Mouse (Mus musculus): Measurements from ENCODE around the gene Fam216a. TPM values are rescaled to one million over a fixed set of nuclear protein-coding genes. Genes with fewer than 3 reads are reported as not detected.

Fam216a gene
- total and polyA plus RNA-seq, 3 experiments = 38.2 to 50.2 (median 41.4) TPM

- dilution Hi-C loops (cut with MboI; ENCODE audit: extremely low pct_ligation_motif_present, extremely low pct_unique_long_range_greater_than_20kb, low sequenced_read_pairs) (no loop called here), in situ Hi-C loops (cut with MboI; ENCODE audit: low pct_ligation_motif_present, low pct_unique_long_range_greater_than_20kb, low sequenced_read_pairs) (no loop called here)
- Histone ChIP-seq H3K9ac (ENCODE audit: insufficient read depth, low read depth) (no peak overlapping the region), H3K4me3 (replicated peaks in 1 of 3; ENCODE audit: low read depth in 2 of 3, low read length in 2 of 3, poor library complexity in 1 of 3) (no peak overlapping the region), H3K4me2 (ENCODE audit: insufficient read depth, low read depth, poor library complexity, severe bottlenecking) (no peak overlapping the region), H3K4me1 (ENCODE audit: control insufficient read depth in 1 of 2, insufficient read depth in 2 of 2) (peaks cover 0 to under 1% of the 10 kb centered on the region in 2 experiments; a peak in 1 of 4 replicates), H3K79me2 (replicated peaks; ENCODE audit: control insufficient read depth, extremely low read depth, insufficient read depth, poor library complexity, severe bottlenecking) (no peaks in the 10 kb centered on the region), H3K36me3 (replicated peaks in 1 of 2; ENCODE audit: control insufficient read depth in 1 of 2, insufficient read depth in 1 of 2, low read length in 1 of 2) (peaks cover 0 to 2% of the 10 kb centered on the region in 2 experiments), H3K27ac (ENCODE audit: insufficient read depth, low read depth) (no peak overlapping the region), H3K9me3 (replicated peaks; ENCODE audit: low read length) (no peaks in the 10 kb centered on the region), H3K27me3 (replicated peaks) (no peaks in the 10 kb centered on the region)
- TF ChIP-seq CHD2 (IDR thresholded peaks at IDR 0.05; ENCODE audit: low read length) = no peak
- no peak for TF ChIP-seq ZKSCAN1 (IDR thresholded peaks at IDR 0.05; ENCODE audit: borderline replicate concordance, low read depth, low read length)
- no peak for TF ChIP-seq ELF1 (IDR thresholded peaks at IDR 0.05; ENCODE audit: low read depth, low read length)
- no peak for TF ChIP-seq PAX5 (IDR thresholded peaks at IDR 0.05; ENCODE audit: low read length)
- TF ChIP-seq SIN3A (IDR thresholded peaks at IDR 0.05; ENCODE audit: low read length) = no peak
- TF ChIP-seq E2F4 (IDR thresholded peaks at IDR 0.05; ENCODE audit: insufficient replicate concordance, low read depth, low read length) = no peak
- TF ChIP-seq KAT2A (IDR thresholded peaks at IDR 0.05; ENCODE audit: insufficient replicate concordance, low read length) = no peak
- DNase-seq (ENCODE audit: extremely low read depth) = no peak
Observed at GRCm38 (mm10) chr5:122415465-122415864, 43.3 kb upstream of the Fam216a start.

- H3K27me3 ChIP-seq (replicated peaks) = no peaks in the 10 kb centered on the region
- no peaks in the 10 kb centered on the region for H3K4me1 ChIP-seq (ENCODE audit: control insufficient read depth in 1 of 2, insufficient read depth in 2 of 2)
- TF ChIP-seq IRF4 (IDR thresholded peaks at IDR 0.05; ENCODE audit: low read depth, low read length) (no peak), SMC3 (IDR thresholded peaks at IDR 0.05; ENCODE audit: low read depth, low read length) (no peak), CHD2 (IDR thresholded peaks at IDR 0.05; ENCODE audit: low read length) (no peak), POLR2A (IDR thresholded peaks at IDR 0.05; ENCODE audit: low read depth, low read length) (no peak), RAD21 (IDR thresholded peaks at IDR 0.05; ENCODE audit: low read depth, low read length) (no peak), MAX (IDR thresholded peaks at IDR 0.05; ENCODE audit: low read length) (no peak), NELFE (IDR thresholded peaks at IDR 0.05; ENCODE audit: low read depth, low read length) (no peak), CTCF (conservative IDR thresholded peaks at IDR 0.05 in 1 of 2, IDR thresholded peaks at IDR 0.05 in 1 of 2; ENCODE audit: low read depth in 2 of 2, low read length in 2 of 2) (no peak)
- H3K9me3 ChIP-seq (replicated peaks; ENCODE audit: low read length) = peaks cover 2% of the 10 kb centered on the region
- no peak overlapping the region for H3K27ac ChIP-seq (ENCODE audit: insufficient read depth, low read depth)
- H3K4me3 ChIP-seq (replicated peaks in 1 of 3; ENCODE audit: low read depth in 2 of 3, low read length in 2 of 3, poor library complexity in 1 of 3) = no peak overlapping the region
- no peak overlapping the region for H3K4me2 ChIP-seq (ENCODE audit: insufficient read depth, low read depth, poor library complexity, severe bottlenecking)
- DNase-seq (ENCODE audit: extremely low read depth) = no peak
- peaks cover 6 to 12% of the 10 kb centered on the region in 2 experiments for H3K36me3 ChIP-seq (replicated peaks in 1 of 2; ENCODE audit: control insufficient read depth in 1 of 2, insufficient read depth in 1 of 2, low read length in 1 of 2)
- no peak overlapping the region for H3K9ac ChIP-seq (ENCODE audit: insufficient read depth, low read depth)
- no peaks in the 10 kb centered on the region for H3K79me2 ChIP-seq (replicated peaks; ENCODE audit: control insufficient read depth, extremely low read depth, insufficient read depth, poor library complexity, severe bottlenecking)
- in situ Hi-C loops (cut with MboI; ENCODE audit: low pct_ligation_motif_present, low pct_unique_long_range_greater_than_20kb, low sequenced_read_pairs) (no loop called here), dilution Hi-C loops (cut with MboI; ENCODE audit: extremely low pct_ligation_motif_present, extremely low pct_unique_long_range_greater_than_20kb, low sequenced_read_pairs) (no loop called here)
Observed at GRCm38 (mm10) chr5:122414351-122414750, 42.2 kb upstream of the Fam216a start.

GRCm38 (mm10) chr5:122412826-122413225 lies 40.7 kb upstream of the Fam216a start:
- no peak overlapping the region for H3K4me2 ChIP-seq (ENCODE audit: insufficient read depth, low read depth, poor library complexity, severe bottlenecking)
- no peak overlapping the region for H3K4me3 ChIP-seq (replicated peaks in 1 of 3; ENCODE audit: low read depth in 2 of 3, low read length in 2 of 3, poor library complexity in 1 of 3)
- no peak for DNase-seq (ENCODE audit: extremely low read depth)
- TF ChIP-seq USF1 (IDR thresholded peaks at IDR 0.05; ENCODE audit: low read depth, low read length) (no peak), PAX5 (IDR thresholded peaks at IDR 0.05; ENCODE audit: low read length) (no peak), CHD1 (IDR thresholded peaks at IDR 0.05; ENCODE audit: low read depth, low read length) (no peak), SMC3 (IDR thresholded peaks at IDR 0.05; ENCODE audit: low read depth, low read length) (no peak)
- H3K9me3 ChIP-seq (replicated peaks; ENCODE audit: low read length) = peaks cover 2% of the 10 kb centered on the region
- no peaks in the 10 kb centered on the region for H3K4me1 ChIP-seq (ENCODE audit: control insufficient read depth in 1 of 2, insufficient read depth in 2 of 2)
- no peaks in the 10 kb centered on the region for H3K27me3 ChIP-seq (replicated peaks)
- in situ Hi-C loops (cut with MboI; ENCODE audit: low pct_ligation_motif_present, low pct_unique_long_range_greater_than_20kb, low sequenced_read_pairs) (no loop called here), dilution Hi-C loops (cut with MboI; ENCODE audit: extremely low pct_ligation_motif_present, extremely low pct_unique_long_range_greater_than_20kb, low sequenced_read_pairs) (no loop called here)
- H3K9ac ChIP-seq (ENCODE audit: insufficient read depth, low read depth) = no peak overlapping the region
- H3K36me3 ChIP-seq (replicated peaks in 1 of 2; ENCODE audit: control insufficient read depth in 1 of 2, insufficient read depth in 1 of 2, low read length in 1 of 2) = peaks cover 6 to 18% of the 10 kb centered on the region in 2 experiments
- H3K27ac ChIP-seq (ENCODE audit: insufficient read depth, low read depth) = no peak overlapping the region
- no peaks in the 10 kb centered on the region for H3K79me2 ChIP-seq (replicated peaks; ENCODE audit: control insufficient read depth, extremely low read depth, insufficient read depth, poor library complexity, severe bottlenecking)

Measured in CH12.LX (cell line).